Mouse (Mus musculus) spleen, adult 2 months (tissue): Measurements from ENCODE around the gene Haus2. TPM values are rescaled to one million over a fixed set of nuclear protein-coding genes. Genes with fewer than 3 reads are reported as not detected.

ENCODE experiments used
- DNase-seq, 2 experiments: peaks; one replicate each; pipeline versions ENCODE4 v3.0.0 to v3.0.0-alpha.2; 2012 to 2021; ENCODE audit warnings: low spot score in 2 of 2, low read depth in 1 of 2
- H3K27ac ChIP-seq: fragments of 200-500 bp; 2 replicates; pipeline ENCODE4 v1.5.1; 2012; ENCODE audit warnings: low read length, inconsistent platforms; ENCODE audit not compliant: insufficient read depth
- H3K27me3 ChIP-seq: fragments of 200-500 bp; 2 replicates; pipeline ENCODE4 v1.6.1; 2012; ENCODE audit warnings: mild to moderate bottlenecking, moderate library complexity, low read length, inconsistent platforms; ENCODE audit not compliant: control insufficient read depth, insufficient read depth
- H3K36me3 ChIP-seq: fragments of 200-500 bp; 2 replicates; pipeline ENCODE4 v1.6.1; 2012; ENCODE audit warnings: mild to moderate bottlenecking, low read length, inconsistent platforms; ENCODE audit not compliant: control insufficient read depth, insufficient read depth
- H3K4me1 ChIP-seq: fragments of 200-500 bp; 2 replicates; pipeline ENCODE4 v1.6.1; 2011; ENCODE audit warnings: inconsistent platforms; ENCODE audit not compliant: control insufficient read depth, insufficient read depth, insufficient read length
- H3K4me3 ChIP-seq: fragments of 200-500 bp; 2 replicates; pipeline ENCODE4 v1.5.1; 2011; ENCODE audit warnings: mild to moderate bottlenecking, inconsistent platforms; ENCODE audit not compliant: insufficient read depth, insufficient read length; ENCODE audit errors: extremely low read depth
- CTCF ChIP-seq: fragments of 200-500 bp; IDR thresholded peaks from 2 replicates; pipeline ENCODE4 v1.5.1; 2011; ENCODE audit warnings: mild to moderate bottlenecking, inconsistent platforms; ENCODE audit not compliant: insufficient read depth, insufficient read length, insufficient replicate concordance; ENCODE audit errors: extremely low read depth
- POLR2A ChIP-seq: fragments of 200-500 bp; IDR thresholded peaks from 2 replicates; pipeline ENCODE4 v1.6.1; 2011; ENCODE audit warnings: low read depth, low read length, inconsistent platforms
- WGBS: fragments of 180-500 bp; shearing (Covaris S2); methylation state at CpG from one replicate; pipeline ENCODE4 v1.1.7; 2018; 5-methylcytosine and 5-hydroxymethylcytosine counted together
- polyA plus RNA-seq: library from polyadenylated mRNA; depleted of rRNA; stranded (reverse); fragments of >200 nt; gene quantifications from 2 replicates; pipeline ENCODE4 v1.2.3, GENCODE M21; 2012; rRNA removed

Gene Haus2
- polyA plus RNA-seq, 1 experiment, result 0.99 TPM

GRCm38 (mm10) chr2:120662766-120663165 is 53.6 kb downstream of the Haus2 start:
- H3K27me3 ChIP-seq, result no peaks in the 10 kb centered on the region
- H3K27ac ChIP-seq, result no peak overlapping the region
- H3K36me3 ChIP-seq, result no peaks in the 10 kb centered on the region
- no peak overlapping the region for H3K4me3 ChIP-seq
- DNase-seq, result no peak
- no peak for TF ChIP-seq CTCF
- no peak for TF ChIP-seq POLR2A
- no peaks in the 10 kb centered on the region for H3K4me1 ChIP-seq

- no peak overlapping the region for H3K4me3 ChIP-seq
- H3K27me3 ChIP-seq, result no peaks in the 10 kb centered on the region
- TF ChIP-seq POLR2A (no peak), CTCF (no peak)
- H3K4me1 ChIP-seq, result no peaks in the 10 kb centered on the region
- H3K27ac ChIP-seq, result no peak overlapping the region
- 84% methylated on average over 3 of the region's 3 CpGs for WGBS
- DNase-seq, result no peak
- H3K36me3 ChIP-seq, result no peaks in the 10 kb centered on the region
These were observed 54.4 kb downstream of the Haus2 start for GRCm38 (mm10) chr2:120663491-120664154.

- 62% methylated on average over 2 of the region's 2 CpGs for WGBS
- H3K36me3 ChIP-seq, result no peaks in the 10 kb centered on the region
- no peak for TF ChIP-seq CTCF
- TF ChIP-seq POLR2A, result no peak
These were observed 58.3 kb downstream of the Haus2 start for GRCm38 (mm10) chr2:120667446-120667845.

GRCm38 (mm10) chr2:120670253-120670652 is 61.1 kb downstream of the Haus2 start:
- 71% methylated on average over 2 of the region's 2 CpGs for whole genome bisulfite sequencing
- no peak for DNase-seq
- H3K27me3 ChIP-seq, result no peaks in the 10 kb centered on the region
- no peak for TF ChIP-seq POLR2A
- no peak overlapping the region for H3K4me3 ChIP-seq
- no peaks in the 10 kb centered on the region for H3K36me3 ChIP-seq
- no peaks in the 10 kb centered on the region for H3K4me1 ChIP-seq
- no peak overlapping the region for H3K27ac ChIP-seq

More at GRCm38 (mm10) chr2:120667446-120667845, 58.3 kb downstream of the Haus2 start:
- no peak overlapping the region for H3K4me3 ChIP-seq
- H3K27ac ChIP-seq, result no peak overlapping the region
- DNase-seq, result no peak
- no peaks in the 10 kb centered on the region for H3K27me3 ChIP-seq
- H3K4me1 ChIP-seq, result no peaks in the 10 kb centered on the region

Other genes with a start within 250 kb of the Haus2 start
- gene Ganc, start 205.5 kb upstream of the Haus2 start, polyA plus RNA-seq, result 9.6 and 12.8 TPM in 2 replicates
- gene Tmem87a, start 205.3 kb upstream of the Haus2 start, polyA plus RNA-seq, result 6.0 and 7.1 TPM in 2 replicates
- gene Capn3, start 153.4 kb upstream of the Haus2 start, polyA plus RNA-seq, result 2.0 and 3.1 TPM in 2 replicates
- gene Zfp106, start 45.5 kb upstream of the Haus2 start, polyA plus RNA-seq, result 24.3 and 39.8 TPM in 2 replicates
- gene Snap23, start 41.7 kb upstream of the Haus2 start, polyA plus RNA-seq, result 3.9 and 4.0 TPM in 2 replicates
- 3.5 and 4.6 TPM in 2 replicates for gene Lrrc57, start 137 bp downstream of the Haus2 start, polyA plus RNA-seq
- 3.7 and 4.4 TPM in 2 replicates for gene Stard9, start 19.7 kb downstream of the Haus2 start, polyA plus RNA-seq
- gene Cdan1, start 240.7 kb downstream of the Haus2 start, polyA plus RNA-seq, result 20.3 and 29.7 TPM in 2 replicates
- gene Ttbk2, start 241.2 kb downstream of the Haus2 start, polyA plus RNA-seq, result 0.96 and 1.8 TPM in 2 replicates